Mouse (Mus musculus) kidney, adult 11 months (tissue): ENCODE results near the gene Fam217b.

Experiments used
- DNase-seq: peaks from one replicate; pipeline ENCODE4 v3.0.0; 2022

The Fam217b gene

DNA sequence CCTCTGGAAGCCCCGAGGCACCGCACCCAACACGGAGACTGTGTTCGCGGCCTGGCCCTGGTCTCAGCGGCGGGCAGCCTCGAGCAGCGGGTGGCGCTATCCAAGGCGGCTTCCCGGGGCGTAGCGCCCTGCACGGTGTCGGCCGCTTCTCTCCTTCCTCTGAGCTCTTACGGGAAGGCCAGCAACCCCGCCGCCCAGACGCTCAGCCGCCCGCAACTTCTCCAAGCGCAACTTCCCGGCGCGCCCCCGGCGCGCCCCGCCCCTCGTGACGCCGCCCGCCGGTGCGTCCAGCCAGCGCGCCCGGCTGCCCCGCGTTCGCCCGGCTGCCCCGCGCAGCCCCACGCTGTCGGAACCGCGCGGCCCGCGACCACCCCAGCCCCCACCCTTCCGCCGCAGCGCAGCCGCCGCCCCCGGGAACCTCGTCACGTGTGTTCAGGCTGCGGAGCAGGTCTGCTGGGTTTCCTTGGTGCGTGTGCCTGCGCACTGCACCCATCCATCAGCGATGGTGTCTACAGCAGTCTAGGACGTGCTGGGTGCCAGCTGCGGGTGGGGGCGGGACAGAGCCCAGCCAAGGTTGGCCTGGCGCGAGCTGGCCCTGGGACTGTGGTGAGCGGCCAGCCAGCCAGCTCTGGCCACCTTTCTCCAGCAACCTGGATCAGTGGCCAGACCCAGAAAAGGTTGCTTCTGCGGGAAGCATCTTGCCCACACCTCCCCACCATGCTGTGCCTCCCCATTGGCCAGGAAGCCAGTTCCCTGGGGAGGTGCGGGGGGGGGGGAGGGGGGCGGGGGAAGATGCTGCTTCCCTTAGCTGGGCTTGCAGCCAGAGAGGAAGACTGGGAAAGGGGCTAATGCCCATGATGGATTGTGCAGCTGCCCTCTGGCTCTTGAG is at the start of gene Fam217b, which contains the start of gene Ppp1r3d:
Gene Fam217b (plus strand): TSS at position 264 of the 889 bp plus-strand sequence.
Gene Ppp1r3d (minus strand): TSS at position 212 of the 889 bp plus-strand sequence.
- peak; percentile 35 for DNase-seq

DNA sequence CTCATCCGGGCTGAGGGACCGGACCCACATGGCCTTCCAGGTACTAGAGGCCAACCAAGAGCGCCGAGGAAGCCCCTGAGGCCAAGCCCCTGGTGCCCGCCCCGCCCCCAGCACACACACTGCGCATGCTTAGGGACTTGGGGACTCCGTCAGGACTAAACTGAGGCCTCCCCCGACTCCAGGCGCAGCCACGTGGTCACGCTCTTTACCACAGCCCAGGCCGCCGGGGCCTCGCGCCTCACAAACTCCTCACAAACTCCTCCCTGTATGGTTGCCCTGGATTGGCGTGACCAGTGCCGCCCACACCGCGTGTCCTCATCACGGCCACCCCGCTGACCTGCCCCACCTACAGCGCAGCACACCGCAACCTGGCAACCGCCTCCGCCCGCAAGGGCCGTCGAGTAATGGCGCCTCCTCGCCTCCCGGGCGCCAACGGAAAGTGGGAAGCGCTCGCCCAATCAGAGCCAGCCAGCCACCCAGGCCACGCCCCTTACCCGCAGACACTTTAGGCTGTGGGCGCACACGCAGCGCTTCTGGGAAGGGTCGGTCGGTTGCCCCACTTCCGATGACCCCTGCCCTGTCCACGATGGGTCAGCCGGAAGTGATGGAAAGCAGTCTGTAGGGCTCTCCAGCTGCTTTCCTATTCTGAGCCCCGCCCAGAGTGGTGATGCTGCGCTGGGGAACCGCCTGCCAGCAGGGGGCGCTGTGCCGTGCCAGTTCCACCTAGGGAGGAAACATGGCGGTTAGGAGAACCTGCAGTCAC is 7.1 kb upstream of the Fam217b start, which contains the start of gene Sycp2:
Gene Sycp2 (minus strand): TSS at position 633 of the 763 bp plus-strand sequence.
- DNase-seq = no peak

DNA sequence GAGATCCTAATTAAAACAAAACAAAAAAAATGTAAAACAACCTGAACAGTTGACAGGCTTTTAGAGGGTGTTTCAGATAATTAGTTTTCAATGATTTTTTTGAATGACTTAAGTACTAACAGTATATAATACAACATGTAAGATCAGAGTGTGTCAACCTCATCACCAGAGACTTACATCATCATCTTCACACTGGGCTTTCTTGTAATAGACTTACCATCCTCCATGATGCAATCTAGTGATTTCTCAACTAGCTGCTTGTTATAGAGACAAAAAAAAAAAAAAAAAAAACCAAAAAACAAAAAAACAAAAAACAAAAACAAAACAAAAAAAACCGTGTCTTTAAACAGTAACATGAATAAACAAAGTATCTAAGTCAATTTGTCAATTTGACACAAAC is 5.3 kb upstream of the Fam217b start:
- no peak for DNase-seq

GRCm38 (mm10) chr2:178410286-178410685 is 4.0 kb upstream of the Fam217b start:
- no peak for DNase-seq

DNA sequence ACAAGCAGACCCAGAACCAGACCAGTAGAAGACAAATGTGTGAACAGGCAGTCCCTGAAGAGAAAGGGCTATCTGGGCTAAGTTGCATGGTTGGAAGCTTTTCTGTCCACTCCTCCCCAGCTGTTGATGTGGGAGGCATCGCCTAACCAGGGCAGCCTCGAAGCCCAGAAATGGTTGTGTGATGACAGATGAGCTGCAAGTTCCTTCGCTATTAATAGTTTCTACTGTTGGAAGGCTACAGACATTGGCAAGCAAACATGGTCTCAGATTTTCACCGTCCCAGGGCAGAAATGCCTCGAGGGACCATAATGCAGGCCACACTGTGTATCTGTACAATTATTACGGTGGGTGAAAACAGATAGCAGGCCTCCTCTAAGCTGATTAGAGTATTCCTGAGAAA is 1.7 kb upstream of the Fam217b start:
- DNase-seq = no peak

DNA sequence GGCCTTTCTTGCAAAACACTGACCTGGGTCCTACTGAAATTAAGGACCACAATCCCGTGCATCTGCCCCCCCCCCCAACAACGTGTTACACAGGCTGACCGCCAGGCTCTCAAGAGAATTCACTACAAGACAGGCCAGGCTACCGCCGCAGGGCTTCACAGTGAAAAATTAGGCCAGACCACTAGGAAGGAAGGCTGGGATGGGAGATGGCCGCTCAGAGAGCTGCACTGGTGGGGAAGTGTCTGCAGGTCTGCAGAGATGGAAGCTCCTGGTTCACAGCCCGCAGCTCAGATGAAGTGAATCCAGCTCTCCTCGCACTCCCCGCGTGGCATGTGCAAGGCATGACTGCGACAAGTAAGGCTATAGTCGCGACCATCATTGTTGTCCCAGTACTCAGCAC is 1.2 kb upstream of the Fam217b start:
- no peak for DNase-seq

DNA sequence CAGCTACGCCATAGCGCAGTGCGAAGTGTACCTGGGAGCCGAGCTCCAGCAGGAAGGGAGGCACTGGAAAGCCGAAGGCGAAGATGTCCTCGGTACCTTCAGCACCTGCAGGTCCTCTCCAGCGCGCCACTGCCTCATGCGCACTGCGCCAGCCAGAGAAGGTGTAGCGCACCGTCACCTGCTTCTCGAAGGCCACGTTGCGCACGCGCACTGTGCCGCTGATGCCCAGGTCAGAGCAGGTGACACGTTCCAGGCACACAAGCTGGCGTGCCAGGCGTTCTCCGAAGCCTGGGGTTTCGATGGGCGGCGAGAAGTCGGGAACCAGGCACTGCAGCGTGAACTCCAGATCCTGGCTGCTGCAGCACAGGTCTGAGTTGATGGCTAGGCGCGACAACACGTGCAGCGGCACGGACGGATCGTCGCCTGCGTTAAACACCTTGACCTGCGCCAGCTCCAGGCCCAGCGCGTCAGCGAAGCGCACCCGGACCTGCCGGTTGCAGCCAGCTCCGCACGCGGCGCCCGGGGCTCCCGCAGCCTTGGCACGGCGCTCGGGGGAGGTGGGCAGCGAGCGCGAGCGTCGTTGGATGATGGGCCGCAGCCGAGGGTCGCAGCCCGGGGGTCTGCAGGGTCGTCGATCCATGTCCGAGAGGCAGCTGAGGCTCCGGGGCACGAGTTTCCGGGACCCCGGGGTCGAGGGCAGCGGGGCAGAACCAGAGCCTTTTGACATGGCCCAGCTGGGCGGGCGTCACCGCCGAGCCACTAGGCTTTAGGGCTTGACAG is 653 bp upstream of the Fam217b start:
- no peak for DNase-seq

GRCm38 (mm10) chr2:178415150-178415448 is 775 bp downstream of the Fam217b start:
- no peak for DNase-seq

GRCm38 (mm10) chr2:178416427-178416826 is 2.1 kb downstream of the Fam217b start:
- DNase-seq = no peak

DNA sequence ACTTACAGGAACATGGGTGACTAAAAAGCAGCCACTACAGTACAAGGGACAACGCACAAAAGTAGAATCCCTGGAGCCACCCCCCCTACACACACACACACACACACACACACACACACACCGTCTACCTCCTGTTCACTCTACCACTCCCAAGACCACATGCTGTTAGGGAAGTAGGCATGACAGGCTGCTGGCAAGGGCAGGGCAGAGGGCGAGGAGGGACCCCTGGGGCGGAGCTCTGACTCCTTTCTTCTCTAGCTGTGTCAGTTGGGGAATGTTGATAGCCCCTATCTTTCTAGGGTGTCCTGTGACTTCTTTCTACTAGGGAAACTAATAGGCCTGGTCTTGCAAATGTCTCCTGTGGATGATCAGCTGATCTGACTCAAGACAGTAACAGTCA is 2.6 kb downstream of the Fam217b start:
- no peak for DNase-seq

GRCm38 (mm10) chr2:178420576-178420975 is 6.3 kb downstream of the Fam217b start:
- no peak for DNase-seq

DNA sequence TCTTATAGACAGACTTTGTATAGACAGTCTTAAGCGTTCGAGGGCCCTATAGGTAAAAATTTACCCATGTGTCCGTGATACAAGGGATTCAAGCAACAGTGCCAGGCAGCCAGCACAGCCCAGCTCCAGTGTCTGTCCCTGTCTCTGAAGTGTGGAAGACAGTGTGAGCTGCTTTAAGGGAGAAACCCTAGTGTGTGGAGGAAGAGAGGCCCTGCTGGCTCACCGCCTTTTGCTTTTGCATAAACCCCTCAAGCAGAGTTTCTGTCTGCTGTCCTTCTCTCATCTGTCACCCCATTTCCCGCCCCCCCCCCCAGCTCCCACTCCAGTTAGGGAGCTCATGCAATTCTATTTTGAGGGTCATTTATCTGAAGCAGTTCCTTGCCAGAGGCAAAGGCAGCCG is 7.3 kb downstream of the Fam217b start:
- no peak for DNase-seq

- DNase-seq = no peak
These were observed 7.9 kb downstream of the Fam217b start for GRCm38 (mm10) chr2:178422186-178422585.

- DNase-seq = no peak
These were observed 8.9 kb downstream of the Fam217b start for GRCm38 (mm10) chr2:178423223-178423622.

- DNase-seq = peak; percentile 1
These were observed 11.9 kb downstream of the Fam217b start for GRCm38 (mm10) chr2:178426229-178426628.

DNA sequence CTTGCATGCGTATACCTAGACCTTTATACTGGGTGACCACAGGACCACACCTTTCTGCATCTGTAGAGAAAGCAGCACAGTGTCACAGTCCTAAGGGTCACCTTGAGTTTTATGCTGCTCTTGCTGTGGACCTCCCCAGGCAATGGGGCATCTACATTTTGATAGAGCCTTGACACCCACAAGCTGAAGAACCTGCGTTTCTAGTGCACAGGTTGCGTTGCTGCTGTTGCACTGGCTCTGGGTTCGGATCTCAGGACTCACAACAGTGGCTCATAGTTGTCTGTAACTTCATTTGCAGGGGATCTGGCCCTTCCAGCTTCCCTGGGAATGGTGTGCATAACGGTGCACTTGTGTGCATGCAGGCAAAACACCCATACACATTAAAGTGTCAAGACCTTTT is 12.9 kb downstream of the Fam217b start:
- DNase-seq = no peak

DNA sequence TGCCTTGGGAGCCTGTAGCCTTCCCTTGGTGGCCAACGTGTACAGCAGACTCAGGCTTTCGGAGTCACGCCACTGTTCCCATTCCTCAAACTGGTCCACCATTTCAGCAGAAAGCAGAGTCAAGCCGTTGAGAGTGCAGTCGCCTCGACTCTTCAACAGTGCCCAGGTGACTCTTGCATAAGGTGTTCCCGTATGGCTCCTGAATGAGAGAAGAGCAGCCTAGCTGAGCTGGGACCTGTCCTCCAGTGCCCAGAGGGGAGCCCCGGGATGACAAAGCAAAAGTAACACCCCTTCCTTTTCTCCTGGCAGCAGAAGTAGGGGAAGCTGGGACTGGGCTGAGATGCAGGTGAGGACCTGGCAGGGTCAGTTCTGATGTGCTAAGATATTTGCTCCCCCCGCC is 13.9 kb downstream of the Fam217b start:
- no peak for DNase-seq

DNA sequence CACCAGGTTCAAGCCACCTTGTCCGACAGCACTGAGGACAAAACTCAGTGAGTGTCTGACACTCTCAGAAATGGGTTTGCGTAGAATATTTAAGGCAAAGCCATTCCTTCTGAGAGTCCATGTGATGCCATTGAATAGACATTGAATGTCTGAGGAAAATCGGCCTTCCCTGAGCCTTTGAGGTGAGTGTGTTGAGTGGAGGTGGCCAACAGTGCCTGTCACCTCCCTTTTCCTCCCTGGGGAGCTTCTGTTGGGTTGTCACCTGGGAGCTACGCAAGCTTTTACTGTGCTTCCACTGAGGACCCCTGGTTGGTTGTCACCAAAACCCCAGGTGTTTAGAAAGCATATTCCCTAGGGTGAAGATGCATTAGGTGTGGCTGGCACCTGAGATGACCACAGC is 14.4 kb downstream of the Fam217b start:
- DNase-seq = no peak

DNA sequence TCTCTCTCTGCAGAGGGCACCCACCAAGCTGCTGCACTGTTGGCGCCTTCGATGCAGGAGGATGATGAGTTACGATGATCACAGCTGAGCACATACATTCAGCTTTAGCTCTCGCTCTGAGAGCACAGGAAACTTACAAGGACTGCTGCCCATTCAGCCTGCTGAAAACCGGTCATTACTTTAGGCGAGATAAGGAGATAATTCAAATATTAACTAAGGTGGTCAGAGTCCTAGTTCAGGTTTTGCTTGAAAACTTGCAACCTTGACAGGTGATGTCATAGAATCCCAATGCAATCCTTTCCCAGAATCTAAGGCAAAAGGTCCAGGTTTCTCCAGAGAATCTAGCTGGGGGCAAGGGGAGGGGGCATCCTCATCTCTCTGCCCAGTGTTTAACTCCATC is 15.1 kb downstream of the Fam217b start:
- DNase-seq = no peak

GRCm38 (mm10) chr2:178430231-178430630 is 15.9 kb downstream of the Fam217b start, which contains the start of gene Cdh26:
Gene Cdh26, plus strand, starts transcription at chr2:178430531.
- DNase-seq = no peak

DNA sequence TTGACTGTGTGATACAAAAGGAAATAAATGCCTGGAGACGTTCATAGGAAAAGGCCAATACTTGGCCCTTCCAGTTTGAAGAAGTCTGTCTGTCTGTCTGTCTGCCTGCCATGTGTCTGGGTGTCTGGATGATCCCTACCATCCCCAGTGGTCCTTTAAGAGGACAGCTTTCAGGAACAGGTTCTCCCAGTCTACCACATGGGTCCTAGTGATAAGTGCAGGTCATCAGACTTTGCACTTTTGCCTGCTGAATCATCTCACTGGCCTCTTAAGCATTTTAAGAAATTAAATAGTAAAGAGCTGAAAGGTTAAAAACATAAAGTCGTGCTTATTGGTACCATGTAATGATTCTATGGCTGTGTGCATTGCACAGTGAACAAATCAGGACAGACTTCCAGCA is 19.2 kb downstream of the Fam217b start:
- DNase-seq = no peak

- DNase-seq = no peak
These were observed 19.6 kb downstream of the Fam217b start for GRCm38 (mm10) chr2:178433903-178434302.

DNA sequence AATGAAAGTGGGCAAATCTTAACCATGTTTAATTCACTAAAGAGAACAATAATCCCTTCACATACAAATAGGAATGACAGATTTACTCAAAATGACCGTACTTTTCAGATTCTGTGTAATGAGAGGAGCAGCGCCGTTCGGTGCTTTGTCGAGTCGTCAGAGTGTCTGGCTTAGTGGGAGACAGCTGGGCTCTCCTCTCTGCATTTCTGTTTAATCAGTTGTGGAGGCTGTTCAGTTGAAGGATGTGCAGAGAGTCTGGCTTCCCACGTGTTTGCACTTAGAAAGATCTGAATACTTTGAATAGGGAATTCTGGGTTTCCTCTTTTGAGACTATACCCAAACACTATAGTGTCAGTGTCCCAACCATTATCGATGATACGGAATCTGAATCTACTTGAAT is 23.0 kb downstream of the Fam217b start:
- no peak for DNase-seq
